Mouse (Mus musculus): ENCODE results near the gene Camk2g. TPM values are rescaled to one million over a fixed set of nuclear protein-coding genes. Genes with fewer than 3 reads are reported as not detected.

The Camk2g gene
- polyA plus RNA-seq, 1 experiment from 2014 or later: 166 TPM

DNA sequence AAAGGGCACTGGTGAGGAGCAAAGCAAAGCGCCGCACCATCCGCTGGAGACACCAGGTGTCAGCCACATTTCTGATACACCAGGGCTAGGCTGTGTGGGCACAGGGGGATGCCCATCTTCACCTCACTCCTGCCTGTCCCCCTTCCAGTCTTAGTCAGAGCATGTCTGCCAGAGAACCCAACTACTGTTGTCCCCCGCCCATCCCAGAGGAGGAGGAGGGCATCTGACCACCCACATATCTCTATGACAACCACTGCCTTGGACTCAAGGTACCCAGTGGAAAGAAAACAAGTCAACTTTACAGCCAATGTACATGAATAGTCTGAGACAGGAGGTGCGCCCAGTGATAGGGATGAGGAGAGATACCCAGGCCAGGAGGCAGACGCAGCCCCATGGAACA is 2.9 kb downstream of the Camk2g start:
- Histone ChIP-seq H3K27me3 (ENCODE audit: control insufficient read depth, insufficient read depth, low read length) (no peaks in the 10 kb centered on the region), H3K9me3 (ENCODE audit: control insufficient read depth, low read length) (no peaks in the 10 kb centered on the region), H3K27ac (no peak overlapping the region), H3K4me2 (replicated peaks) (no peak overlapping the region), H3K9ac (no peak overlapping the region), H3K4me3 (replicated peaks; ENCODE audit: low read length) (no peak overlapping the region), H3K4me1 (replicated peaks; ENCODE audit: control insufficient read depth, insufficient read depth, low read length) (peaks cover 26% of the 10 kb centered on the region), H3K36me3 (replicated peaks; ENCODE audit: control insufficient read depth, insufficient read depth) (peaks cover 48% of the 10 kb centered on the region)
- ATAC-seq (ENCODE audit: low FRiP score): no peak
- WGBS: 94% methylated on average over 6 of the region's 6 CpGs
- DNase-seq (ENCODE audit: low spot score): no peak

DNA sequence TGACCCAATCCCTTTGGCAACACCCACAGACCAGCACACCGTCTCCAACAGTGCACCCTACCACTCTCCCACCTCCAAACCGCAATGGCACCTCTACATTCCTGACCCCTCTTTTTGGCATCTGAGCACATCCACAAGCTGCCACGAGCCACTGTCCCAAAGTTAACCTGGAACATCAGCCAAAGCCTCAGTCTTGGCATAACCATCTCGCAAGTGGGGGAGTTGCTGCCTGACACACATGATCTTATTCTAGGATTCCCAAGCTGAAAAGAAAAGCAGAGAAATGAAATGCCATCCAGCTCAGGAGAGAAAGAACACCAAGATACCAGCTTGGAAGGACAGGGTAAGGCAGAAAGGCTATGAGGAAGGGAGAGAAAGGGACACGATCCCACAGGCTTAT is 3.4 kb downstream of the Camk2g start:
- peaks cover 21% of the 10 kb centered on the region for H3K4me1 ChIP-seq (replicated peaks; ENCODE audit: control insufficient read depth, insufficient read depth, low read length)

DNA sequence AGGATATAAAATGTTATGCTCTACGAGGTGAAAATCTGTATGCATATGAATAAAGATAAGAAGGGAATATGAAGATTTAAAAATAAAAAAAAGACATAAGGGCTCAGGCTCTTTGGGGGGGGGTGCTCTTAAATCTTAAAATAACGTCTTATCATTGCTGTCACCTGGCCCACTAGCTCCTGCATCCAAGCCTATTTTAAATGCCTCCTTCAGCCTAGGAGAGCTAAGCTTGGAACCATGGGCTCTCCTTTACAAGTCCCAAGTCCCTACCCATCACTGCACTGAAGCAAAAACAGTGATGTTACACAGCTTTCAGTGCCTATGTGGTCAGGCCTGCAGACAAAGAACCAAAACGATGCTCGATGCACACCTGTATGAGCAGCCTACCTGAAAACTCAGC is 4.3 kb downstream of the Camk2g start:
- Histone ChIP-seq H3K4me2 (replicated peaks) (no peak overlapping the region), H3K27me3 (ENCODE audit: control insufficient read depth, insufficient read depth, low read length) (no peaks in the 10 kb centered on the region), H3K9ac (no peak overlapping the region), H3K27ac (no peak overlapping the region), H3K36me3 (replicated peaks; ENCODE audit: control insufficient read depth, insufficient read depth) (peaks cover 56% of the 10 kb centered on the region), H3K9me3 (ENCODE audit: control insufficient read depth, low read length) (no peaks in the 10 kb centered on the region), H3K4me3 (replicated peaks; ENCODE audit: low read length) (no peak overlapping the region), H3K4me1 (replicated peaks; ENCODE audit: control insufficient read depth, insufficient read depth, low read length) (peaks cover 16% of the 10 kb centered on the region)
- ATAC-seq (ENCODE audit: low FRiP score) (no peak), DNase-seq (ENCODE audit: low spot score) (no peak)
- 95% methylated on average over 4 of the region's 4 CpGs for WGBS

More for the DNA sequence above, 3.4 kb downstream of the Camk2g start:
- Histone ChIP-seq H3K9me3 (ENCODE audit: control insufficient read depth, low read length) (no peaks in the 10 kb centered on the region), H3K27me3 (ENCODE audit: control insufficient read depth, insufficient read depth, low read length) (no peaks in the 10 kb centered on the region), H3K9ac (no peak overlapping the region), H3K4me3 (replicated peaks; ENCODE audit: low read length) (no peak overlapping the region), H3K27ac (no peak overlapping the region), H3K4me2 (replicated peaks) (no peak overlapping the region), H3K36me3 (replicated peaks; ENCODE audit: control insufficient read depth, insufficient read depth) (peaks cover 48% of the 10 kb centered on the region)
- ATAC-seq (ENCODE audit: low FRiP score) (no peak), DNase-seq (ENCODE audit: low spot score) (no peak)
- WGBS: 95% methylated on average over 5 of the region's 5 CpGs

DNA sequence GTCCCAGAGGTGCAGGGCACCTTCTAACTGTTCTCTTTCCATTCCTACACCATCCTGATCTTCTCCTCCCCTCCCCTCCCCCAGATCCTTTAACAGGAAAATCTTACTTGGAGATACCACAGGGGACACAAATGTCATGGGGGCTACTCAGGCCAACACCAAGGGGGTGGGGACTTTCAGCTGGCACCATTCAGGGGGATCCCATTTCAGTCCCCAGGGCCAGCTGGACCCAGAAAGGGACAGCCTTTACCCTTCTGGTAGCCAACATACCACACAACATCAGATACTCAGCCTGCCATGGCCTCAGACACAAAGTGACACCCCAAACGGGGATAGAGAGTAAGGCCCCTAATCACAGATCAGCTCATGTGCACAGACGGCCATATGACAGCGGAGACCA is 5.7 kb downstream of the Camk2g start:
- Histone ChIP-seq H3K4me2 (replicated peaks) (no peak overlapping the region), H3K4me1 (replicated peaks; ENCODE audit: control insufficient read depth, insufficient read depth, low read length) (peaks cover 16% of the 10 kb centered on the region), H3K9ac (no peak overlapping the region), H3K36me3 (replicated peaks; ENCODE audit: control insufficient read depth, insufficient read depth) (peaks cover 70% of the 10 kb centered on the region), H3K27me3 (ENCODE audit: control insufficient read depth, insufficient read depth, low read length) (no peaks in the 10 kb centered on the region), H3K9me3 (ENCODE audit: control insufficient read depth, low read length) (no peaks in the 10 kb centered on the region), H3K4me3 (replicated peaks; ENCODE audit: low read length) (no peak overlapping the region), H3K27ac (no peak overlapping the region)
- DNase-seq (ENCODE audit: low spot score) (no peak), ATAC-seq (ENCODE audit: low FRiP score) (no peak)
- 78% methylated on average over 3 of the region's 3 CpGs for WGBS

DNA sequence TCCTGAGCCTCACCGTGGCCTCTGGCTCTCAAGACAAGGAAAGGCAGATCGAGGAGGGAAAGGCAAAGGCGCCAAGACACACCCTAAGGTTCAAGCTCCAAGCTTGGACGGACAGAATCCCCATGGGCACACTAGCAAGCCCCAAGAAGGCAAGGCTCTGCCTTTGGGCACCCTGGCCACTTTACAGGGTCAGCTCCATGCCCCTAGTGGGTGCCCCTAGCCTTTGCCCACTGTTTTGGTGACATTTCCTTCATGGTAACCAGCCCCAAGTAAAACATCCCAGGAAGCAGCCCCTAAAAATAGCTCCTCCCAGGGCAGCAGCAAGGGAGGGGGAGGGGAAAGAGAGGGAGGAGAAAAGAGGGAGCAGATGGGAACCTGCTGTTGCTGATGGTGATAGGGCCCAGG is 7.3 kb downstream of the Camk2g start:
- Histone ChIP-seq H3K4me1 (replicated peaks; ENCODE audit: control insufficient read depth, insufficient read depth, low read length) (peaks cover 4% of the 10 kb centered on the region; the same call in 1 of the 2 replicates), H3K27ac (no peak overlapping the region), H3K36me3 (replicated peaks; ENCODE audit: control insufficient read depth, insufficient read depth) (peaks cover 81% of the 10 kb centered on the region), H3K9me3 (ENCODE audit: control insufficient read depth, low read length) (no peaks in the 10 kb centered on the region), H3K4me3 (replicated peaks; ENCODE audit: low read length) (no peak overlapping the region), H3K27me3 (ENCODE audit: control insufficient read depth, insufficient read depth, low read length) (no peaks in the 10 kb centered on the region), H3K4me2 (replicated peaks) (no peak overlapping the region), H3K9ac (no peak overlapping the region)
- 75% methylated on average over 4 of the region's 4 CpGs for WGBS
- ATAC-seq (ENCODE audit: low FRiP score) (no peak), DNase-seq (ENCODE audit: low spot score) (no peak)

DNA sequence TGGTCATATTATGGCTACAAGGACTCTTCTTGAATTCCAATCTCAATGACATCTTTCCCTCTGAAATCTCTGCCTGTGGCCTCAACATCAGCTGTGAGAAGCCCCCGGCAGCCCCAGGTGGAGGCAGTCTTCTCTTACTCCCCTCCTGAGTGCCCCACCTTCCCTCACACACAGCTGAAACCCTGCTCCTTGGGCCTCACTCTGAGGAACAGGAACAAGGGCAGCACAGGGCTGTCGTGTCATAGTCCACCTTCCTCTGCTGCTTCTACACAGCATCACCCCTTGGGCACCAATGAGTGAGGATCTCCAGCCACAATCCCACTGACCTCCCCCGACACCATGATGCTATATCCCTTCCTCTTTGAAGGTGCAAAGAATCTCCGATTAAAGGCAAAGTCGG is 7.9 kb downstream of the Camk2g start:
- no peaks in the 10 kb centered on the region for H3K27me3 ChIP-seq (ENCODE audit: control insufficient read depth, insufficient read depth, low read length)

DNA sequence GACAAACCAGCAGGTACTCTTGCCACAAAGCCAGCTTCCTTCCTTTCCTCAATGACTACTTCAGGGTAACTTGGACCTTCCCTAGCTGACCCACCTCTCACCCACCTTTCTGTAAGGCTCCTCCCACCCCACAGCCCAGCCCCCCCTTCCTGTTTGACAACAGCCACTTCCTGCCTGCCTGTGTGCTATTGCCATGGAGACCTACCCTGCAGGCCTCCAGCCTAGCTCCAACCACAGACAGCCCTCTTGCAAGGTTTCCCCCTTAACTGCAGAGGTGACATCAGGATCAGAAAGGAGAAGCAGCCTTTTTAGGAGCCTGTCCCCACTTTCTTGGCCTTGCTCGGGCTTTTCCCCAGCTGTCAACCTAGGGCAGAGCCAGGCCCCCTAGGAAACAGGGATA is 8.7 kb downstream of the Camk2g start:
- ATAC-seq (ENCODE audit: low FRiP score) (no peak), DNase-seq (ENCODE audit: low spot score) (no peak)
- Histone ChIP-seq H3K9me3 (ENCODE audit: control insufficient read depth, low read length) (no peaks in the 10 kb centered on the region), H3K9ac (no peak overlapping the region), H3K4me1 (replicated peaks; ENCODE audit: control insufficient read depth, insufficient read depth, low read length) (no peaks in the 10 kb centered on the region), H3K36me3 (replicated peaks; ENCODE audit: control insufficient read depth, insufficient read depth) (peaks cover 72% of the 10 kb centered on the region), H3K27ac (no peak overlapping the region), H3K27me3 (ENCODE audit: control insufficient read depth, insufficient read depth, low read length) (no peaks in the 10 kb centered on the region), H3K4me2 (replicated peaks) (no peak overlapping the region), H3K4me3 (replicated peaks; ENCODE audit: low read length) (no peak overlapping the region)
- 96% methylated on average over 1 of the region's 1 CpGs for WGBS

More for the DNA sequence above, 7.9 kb downstream of the Camk2g start:
- Histone ChIP-seq H3K9ac (no peak overlapping the region), H3K27ac (no peak overlapping the region), H3K9me3 (ENCODE audit: control insufficient read depth, low read length) (no peaks in the 10 kb centered on the region), H3K36me3 (replicated peaks; ENCODE audit: control insufficient read depth, insufficient read depth) (peaks cover 80% of the 10 kb centered on the region), H3K4me2 (replicated peaks) (no peak overlapping the region), H3K4me3 (replicated peaks; ENCODE audit: low read length) (no peak overlapping the region), H3K4me1 (replicated peaks; ENCODE audit: control insufficient read depth, insufficient read depth, low read length) (no peaks in the 10 kb centered on the region)
- DNase-seq (ENCODE audit: low spot score) (no peak), ATAC-seq (ENCODE audit: low FRiP score) (no peak)
- WGBS: 90% methylated on average over 5 of the region's 5 CpGs

DNA sequence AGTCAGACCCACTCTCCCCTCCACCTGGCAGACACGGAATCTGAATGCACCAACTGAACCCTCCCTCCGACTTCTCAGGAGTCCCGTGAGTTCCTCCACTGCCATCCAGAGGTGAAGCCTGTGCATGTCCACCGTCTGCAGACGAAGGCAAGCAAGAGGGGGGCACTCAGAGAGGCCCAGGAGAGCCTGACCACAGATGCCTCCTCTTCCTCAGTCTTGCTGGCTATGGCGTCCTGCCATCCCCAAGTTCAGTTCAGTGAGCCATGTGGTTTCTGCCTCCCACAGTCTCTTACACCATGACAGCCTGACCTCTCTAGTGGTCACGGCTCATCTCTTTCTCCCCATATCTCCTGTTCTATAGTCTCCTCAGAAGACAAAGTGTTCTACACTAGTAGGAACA is 9.2 kb downstream of the Camk2g start:
- no peak overlapping the region for H3K27ac ChIP-seq
- H3K9me3 ChIP-seq (ENCODE audit: control insufficient read depth, low read length): no peaks in the 10 kb centered on the region
- WGBS: 85% methylated on average over 7 of the region's 7 CpGs
- H3K4me3 ChIP-seq (replicated peaks; ENCODE audit: low read length): no peak overlapping the region
- H3K36me3 ChIP-seq (replicated peaks; ENCODE audit: control insufficient read depth, insufficient read depth): peaks cover 70% of the 10 kb centered on the region
- no peak for ATAC-seq (ENCODE audit: low FRiP score)
- no peak overlapping the region for H3K9ac ChIP-seq
- no peak for DNase-seq (ENCODE audit: low spot score)
- H3K27me3 ChIP-seq (ENCODE audit: control insufficient read depth, insufficient read depth, low read length): no peaks in the 10 kb centered on the region
- H3K4me2 ChIP-seq (replicated peaks): no peak overlapping the region
- H3K4me1 ChIP-seq (replicated peaks; ENCODE audit: control insufficient read depth, insufficient read depth, low read length): no peaks in the 10 kb centered on the region

DNA sequence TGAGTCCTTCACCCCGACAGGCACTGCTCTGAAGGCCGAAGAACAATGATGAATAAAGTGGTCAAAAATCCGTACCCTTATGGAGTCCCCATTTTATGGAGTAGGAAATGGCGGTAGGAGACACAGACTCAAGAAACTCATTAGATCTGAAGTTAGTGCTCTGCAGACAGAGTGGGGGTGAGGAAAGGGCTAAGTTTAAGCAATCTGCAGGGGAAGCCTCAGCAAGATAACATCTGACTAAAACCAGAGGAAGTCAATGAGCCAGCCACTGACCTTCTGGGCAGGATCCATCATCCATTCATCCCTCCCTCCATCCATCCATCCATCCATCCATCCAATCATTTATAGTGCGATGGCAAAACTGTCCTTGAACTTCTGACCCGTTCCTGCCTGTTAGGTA is 10.4 kb downstream of the Camk2g start:
- Histone ChIP-seq H3K36me3 (replicated peaks; ENCODE audit: control insufficient read depth, insufficient read depth) (peaks cover 69% of the 10 kb centered on the region), H3K9ac (no peak overlapping the region), H3K27ac (no peak overlapping the region), H3K4me3 (replicated peaks; ENCODE audit: low read length) (no peak overlapping the region), H3K27me3 (ENCODE audit: control insufficient read depth, insufficient read depth, low read length) (no peaks in the 10 kb centered on the region), H3K9me3 (ENCODE audit: control insufficient read depth, low read length) (no peaks in the 10 kb centered on the region), H3K4me2 (replicated peaks) (no peak overlapping the region), H3K4me1 (replicated peaks; ENCODE audit: control insufficient read depth, insufficient read depth, low read length) (no peaks in the 10 kb centered on the region)
- DNase-seq (ENCODE audit: low spot score) (no peak), ATAC-seq (ENCODE audit: low FRiP score) (no peak)
- 92% methylated on average over 6 of the region's 6 CpGs for WGBS

DNA sequence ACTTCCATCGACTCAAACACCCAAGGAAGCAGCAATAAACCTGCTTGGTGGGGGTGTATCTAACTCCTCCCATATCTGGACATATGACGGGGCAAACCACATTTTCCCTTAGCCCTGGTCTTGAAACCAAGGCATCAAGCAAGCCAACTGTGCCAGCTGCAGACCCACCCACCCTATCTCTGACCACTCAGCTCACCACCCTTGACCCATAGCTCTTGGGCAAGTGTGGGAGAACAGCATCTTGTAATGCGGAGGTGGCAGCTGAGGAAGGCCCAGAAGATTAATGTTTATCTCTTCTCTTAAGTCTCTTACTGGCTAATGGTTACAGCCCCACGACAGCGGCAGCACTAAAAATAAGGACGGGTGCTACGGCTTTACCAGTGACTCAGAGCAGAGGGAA is 11.0 kb downstream of the Camk2g start:
- H3K27ac ChIP-seq: no peak overlapping the region
- H3K36me3 ChIP-seq (replicated peaks; ENCODE audit: control insufficient read depth, insufficient read depth): peaks cover 71% of the 10 kb centered on the region
- ATAC-seq (ENCODE audit: low FRiP score) (no peak), DNase-seq (ENCODE audit: low spot score) (no peak)
- 94% methylated on average over 7 of the region's 7 CpGs for WGBS
- no peaks in the 10 kb centered on the region for H3K27me3 ChIP-seq (ENCODE audit: control insufficient read depth, insufficient read depth, low read length)
- H3K4me2 ChIP-seq (replicated peaks): no peak overlapping the region
- no peaks in the 10 kb centered on the region for H3K4me1 ChIP-seq (replicated peaks; ENCODE audit: control insufficient read depth, insufficient read depth, low read length)
- no peak overlapping the region for H3K4me3 ChIP-seq (replicated peaks; ENCODE audit: low read length)
- H3K9me3 ChIP-seq (ENCODE audit: control insufficient read depth, low read length): no peaks in the 10 kb centered on the region
- H3K9ac ChIP-seq: no peak overlapping the region

Measured in hindbrain, embryonic 14.5 days (tissue).